Mouse (Mus musculus): ENCODE data around the gene Tlk2.
"Not testable (repeated sequence)": the region's sequence is repeated elsewhere in the genome, so short reads cannot be mapped to it uniquely, and the experiment has no call there.

Gene Tlk2

DNA sequence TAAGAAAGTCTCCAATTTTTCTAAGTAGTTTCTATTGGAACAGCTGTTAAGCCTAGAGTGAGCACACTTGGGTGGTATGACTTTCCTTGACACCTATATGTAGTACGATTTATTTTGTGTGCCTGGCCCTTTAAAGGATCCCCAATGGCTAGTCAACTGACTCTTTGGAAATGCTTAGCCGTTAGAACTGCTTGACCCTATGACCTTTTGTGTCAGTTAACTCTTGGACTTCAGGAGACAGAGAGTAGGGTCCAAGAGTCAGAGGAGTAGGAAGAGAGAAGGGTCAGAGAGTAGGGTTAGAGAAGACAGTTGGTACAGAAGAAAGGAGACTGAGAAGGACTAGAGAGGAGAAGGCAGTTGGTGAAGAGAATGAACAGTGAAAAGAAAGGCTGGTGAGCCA lies at the start of gene Tlk2:
Gene Tlk2, plus strand, starts transcription at position 292 of the 400 bp plus-strand sequence.
- DNase-seq (ENCODE audit: low spot score in 2 of 2), result no peak

DNA sequence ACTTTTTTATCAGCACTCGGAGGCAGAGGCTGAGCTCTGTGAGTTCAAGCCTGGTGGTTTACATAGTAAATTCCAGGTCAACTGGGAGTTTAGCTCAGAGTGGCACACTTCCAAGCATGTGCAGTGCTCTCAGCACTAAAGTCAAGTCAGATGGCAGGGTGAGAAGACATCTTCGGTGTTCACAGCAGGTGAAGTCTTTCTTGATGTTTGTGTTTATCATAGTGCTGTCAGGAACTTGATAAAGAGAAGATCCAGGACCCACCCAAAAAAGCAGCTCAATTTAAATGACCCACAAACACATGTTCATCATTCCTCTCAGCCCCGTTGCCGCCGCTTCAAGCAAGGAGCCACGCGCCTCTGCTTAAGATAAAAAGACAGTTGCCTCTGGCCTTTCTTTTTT lies 42.9 kb upstream of the Tlk2 start:
- no peak for DNase-seq (ENCODE audit: low spot score in 2 of 2)

DNA sequence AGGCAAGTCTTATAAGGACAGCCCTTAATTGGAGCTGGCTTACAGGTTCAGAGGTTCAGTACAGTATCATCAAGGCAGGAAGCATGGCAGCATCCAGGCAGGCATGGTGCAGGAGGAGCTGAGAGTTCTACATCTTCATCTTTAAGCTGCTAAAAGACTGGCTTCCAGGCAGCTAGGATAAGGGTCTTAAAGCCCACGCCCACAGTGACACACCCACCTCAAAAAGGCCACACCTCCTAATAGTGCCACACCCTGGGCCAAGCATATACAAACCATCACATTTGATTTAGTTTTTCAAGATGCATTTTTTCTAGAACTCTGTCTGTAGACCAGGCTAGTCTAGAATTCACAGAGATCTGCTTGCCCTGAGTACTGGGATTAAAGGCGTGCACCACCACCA lies 41.4 kb upstream of the Tlk2 start:
- DNase-seq (ENCODE audit: low spot score in 2 of 2), result not testable (repeated sequence)

- not testable (repeated sequence) for DNase-seq (ENCODE audit: low spot score in 2 of 2)
Observed at GRCm38 (mm10) chr11:105140512-105140911, 38.1 kb upstream of the Tlk2 start.

DNA sequence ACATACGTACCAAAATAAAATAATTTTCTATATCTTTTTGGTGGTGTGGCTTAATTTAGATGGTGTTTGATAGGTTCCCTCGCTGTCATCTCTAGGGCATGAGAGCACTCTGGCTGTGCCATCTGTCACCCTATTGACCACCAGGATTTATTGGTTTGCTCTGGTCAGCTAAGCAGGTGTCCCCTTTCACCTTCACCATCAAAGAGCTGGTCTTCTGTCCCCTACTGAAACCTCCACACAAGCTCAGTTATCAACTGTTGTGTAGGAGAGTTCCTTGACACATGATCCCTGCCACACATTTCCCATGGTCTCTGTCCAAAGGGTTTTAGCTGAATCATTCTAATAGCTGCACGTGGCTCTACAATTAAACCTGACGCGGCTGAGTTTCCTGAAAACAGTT lies 37.5 kb upstream of the Tlk2 start:
- DNase-seq (ENCODE audit: low spot score in 2 of 2), result no peak

GRCm38 (mm10) chr11:105143564-105143963 lies 35.0 kb upstream of the Tlk2 start:
- DNase-seq (ENCODE audit: low spot score in 2 of 2), result no peak

DNA sequence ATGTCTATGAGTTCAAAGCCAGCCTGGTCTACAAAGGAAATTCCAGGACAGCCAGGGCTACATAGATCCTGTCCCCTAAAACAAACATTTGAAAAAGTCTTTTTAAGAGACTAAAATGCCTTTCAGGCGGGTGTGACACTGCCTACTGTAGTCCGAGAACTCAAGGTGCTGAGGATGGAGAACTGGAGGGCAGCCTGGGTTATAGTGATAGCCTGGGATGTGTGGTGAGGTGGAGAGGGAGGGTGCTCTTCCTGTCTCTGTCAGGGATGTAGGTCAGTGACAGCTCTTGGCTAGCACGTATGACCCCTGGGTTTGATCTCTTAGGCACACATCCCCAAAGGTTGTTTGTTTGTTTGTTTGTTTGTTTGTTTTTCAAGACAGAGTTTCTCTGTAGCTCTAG lies 34.5 kb upstream of the Tlk2 start:
- DNase-seq (ENCODE audit: low spot score in 2 of 2), result no peak

DNA sequence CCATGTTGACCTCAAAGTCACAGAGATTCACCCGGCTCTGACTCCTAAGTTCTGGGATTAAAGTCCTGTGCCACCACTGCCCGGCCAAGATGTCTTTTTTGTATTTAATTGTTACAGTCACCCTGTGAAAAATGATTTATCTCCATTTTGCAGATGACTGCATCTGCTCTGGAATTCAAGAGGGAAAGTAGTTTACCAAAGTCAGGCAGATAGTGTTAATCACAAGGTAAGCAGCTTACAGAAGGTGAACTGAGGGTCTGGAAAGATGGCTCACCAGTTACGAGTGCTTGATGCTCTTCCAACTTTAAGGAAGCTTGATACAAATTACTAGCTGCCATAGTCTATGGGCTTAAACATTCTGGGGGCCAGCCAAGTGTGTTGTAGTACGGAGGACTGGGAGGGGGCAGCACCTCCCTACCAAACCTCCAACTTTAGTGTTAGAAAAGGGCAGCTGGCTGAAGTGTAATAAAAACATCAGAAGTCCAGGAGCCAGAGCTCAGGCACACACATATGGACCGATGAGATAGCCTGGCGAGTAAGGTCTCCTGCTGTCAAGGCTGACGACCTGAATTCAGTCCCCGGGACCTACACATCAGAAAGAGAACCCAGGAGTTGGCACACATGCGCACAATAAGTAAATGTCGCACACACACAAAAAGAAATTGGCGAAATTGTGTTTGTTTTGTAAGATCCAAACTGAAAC lies 33.9 kb upstream of the Tlk2 start:
- DNase-seq (ENCODE audit: low spot score in 2 of 2), result no peak

DNA sequence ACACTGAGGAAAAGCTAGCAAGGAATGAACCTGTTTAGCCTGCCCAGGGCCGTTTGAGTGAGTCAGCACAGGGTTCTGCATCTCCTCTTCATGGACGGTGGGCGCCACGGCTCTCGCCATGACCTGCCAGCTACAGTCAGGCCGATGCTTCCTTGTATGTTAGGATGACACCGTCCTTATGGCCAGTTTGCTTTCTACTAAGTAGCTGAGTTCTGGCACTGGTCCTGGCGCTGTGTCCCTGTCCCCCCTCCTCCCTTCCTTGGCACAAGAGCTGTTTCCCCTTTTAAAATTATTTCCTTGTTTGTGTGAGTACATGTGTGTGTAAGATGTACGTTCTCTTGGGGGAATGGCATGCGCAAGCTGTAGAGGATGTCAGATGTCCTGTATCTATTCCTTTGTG lies 33.4 kb upstream of the Tlk2 start:
- no peak for DNase-seq (ENCODE audit: low spot score in 2 of 2)

GRCm38 (mm10) chr11:105146593-105146992 lies 32.0 kb upstream of the Tlk2 start, which contains the start of gene Gm10842:
TSS of gene Gm10842 (plus strand) at chr11:105146893.
- DNase-seq (ENCODE audit: low spot score in 2 of 2), result no peak

GRCm38 (mm10) chr11:105149353-105149752 lies 29.3 kb upstream of the Tlk2 start:
- no peak for DNase-seq (ENCODE audit: low spot score in 2 of 2)

DNA sequence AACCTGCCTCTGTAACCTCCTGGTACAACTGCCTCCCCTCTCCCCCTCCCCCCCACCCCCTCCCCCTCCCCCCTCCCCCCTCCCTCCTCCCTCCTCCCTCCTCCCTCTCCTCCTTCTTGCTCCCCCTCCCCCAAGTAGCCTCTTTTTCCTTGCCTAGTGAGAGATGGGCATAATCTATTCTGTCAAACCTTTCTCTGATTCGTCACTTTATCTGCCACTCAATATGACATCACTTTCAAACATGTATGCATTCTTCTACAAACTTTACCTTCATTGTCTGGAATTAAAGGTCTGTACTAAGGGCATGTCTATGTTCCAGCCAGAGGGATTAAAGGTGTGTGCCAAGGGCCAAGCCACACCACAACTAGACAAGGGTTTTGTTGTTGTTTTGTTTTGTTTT lies 28.8 kb upstream of the Tlk2 start:
- DNase-seq (ENCODE audit: low spot score in 2 of 2), result no peak

GRCm38 (mm10) chr11:105150691-105151090 lies 27.9 kb upstream of the Tlk2 start:
- no peak for DNase-seq (ENCODE audit: low spot score in 2 of 2)

- no peak for DNase-seq (ENCODE audit: low spot score in 2 of 2)
Observed at GRCm38 (mm10) chr11:105151226-105152016, 27.2 kb upstream of the Tlk2 start.

DNA sequence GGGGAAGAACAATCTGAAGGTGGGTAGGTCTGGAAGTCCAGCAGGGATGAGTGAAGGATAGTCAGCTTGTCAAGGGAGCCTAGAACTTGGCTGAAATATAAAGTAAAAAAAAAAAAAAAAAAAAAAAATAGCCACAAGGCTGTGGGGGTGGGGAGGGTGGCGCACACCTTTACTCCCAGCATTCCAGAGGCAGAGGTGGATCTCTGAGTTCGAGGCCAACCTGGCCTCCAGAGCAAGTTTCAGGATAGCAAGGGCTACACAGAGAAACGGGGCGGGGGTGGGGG lies 26.6 kb upstream of the Tlk2 start:
- no peak for DNase-seq (ENCODE audit: low spot score in 2 of 2)

- no peak for DNase-seq (ENCODE audit: low spot score in 2 of 2)
Observed at GRCm38 (mm10) chr11:105152357-105152899, 26.2 kb upstream of the Tlk2 start.

- DNase-seq (ENCODE audit: low spot score in 2 of 2), result peak in 1 of 2 experiments; percentile 26
Observed at GRCm38 (mm10) chr11:105153068-105153833, 25.4 kb upstream of the Tlk2 start.

- DNase-seq (ENCODE audit: low spot score in 2 of 2), result no peak
Observed at GRCm38 (mm10) chr11:105155915-105156314, 22.7 kb upstream of the Tlk2 start.

- DNase-seq (ENCODE audit: low spot score in 2 of 2), result no peak
Observed at GRCm38 (mm10) chr11:105156748-105157267, 21.8 kb upstream of the Tlk2 start.

GRCm38 (mm10) chr11:105158047-105158446 lies 20.6 kb upstream of the Tlk2 start:
- DNase-seq (ENCODE audit: low spot score in 2 of 2), result no peak

- DNase-seq (ENCODE audit: low spot score in 2 of 2), result no peak
Observed at GRCm38 (mm10) chr11:105159673-105160360, 18.8 kb upstream of the Tlk2 start.

Measured in urinary bladder, postnatal 4 days (tissue).